Mouse (Mus musculus): ENCODE measurements at regions not wholly inside any gene's neighbourhood (a gene's known extent, or its start where the extent isn't known, plus 50 kb on each side); places are given as distances from the start of the nearest gene placed in this dataset.

DNA sequence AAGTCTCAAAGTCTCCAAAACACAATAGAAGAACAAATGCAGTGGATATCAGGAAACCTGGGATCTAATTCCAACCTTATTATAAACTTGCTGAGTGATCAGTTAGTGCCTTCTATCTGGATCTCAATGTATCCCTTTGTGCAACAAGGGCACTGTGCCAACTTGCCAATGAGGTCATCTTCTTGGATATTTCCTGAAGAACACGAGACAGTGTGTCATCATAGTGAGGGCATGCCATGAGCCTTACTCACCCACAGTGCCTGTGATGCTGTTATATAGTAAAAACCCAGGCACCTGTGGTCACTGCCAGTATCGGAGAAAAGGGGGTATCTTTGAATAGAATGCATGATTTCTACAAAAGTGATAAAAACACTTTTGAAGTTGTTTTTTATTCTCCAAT is 60.2 kb upstream of the Cd34 start:
- peak; percentile 81 for DNase-seq

- peak; percentile 96 for DNase-seq
These were observed 59.0 kb upstream of the Cd34 start for GRCm38 (mm10) chr1:194879324-194880233.

GRCm38 (mm10) chr1:194881556-194882223 is 56.9 kb upstream of the Cd34 start:
- peak; percentile 8 for DNase-seq

- peak; percentile 22 for DNase-seq
These were observed 53.4 kb upstream of the Cd34 start for GRCm38 (mm10) chr1:194885071-194885686.

GRCm38 (mm10) chr1:194885687-194886077 is 52.9 kb upstream of the Cd34 start:
- DNase-seq, result peak; percentile 64
